ENCODE assay signal across 21 mouse cellular contexts in the genomic region with DNA sequence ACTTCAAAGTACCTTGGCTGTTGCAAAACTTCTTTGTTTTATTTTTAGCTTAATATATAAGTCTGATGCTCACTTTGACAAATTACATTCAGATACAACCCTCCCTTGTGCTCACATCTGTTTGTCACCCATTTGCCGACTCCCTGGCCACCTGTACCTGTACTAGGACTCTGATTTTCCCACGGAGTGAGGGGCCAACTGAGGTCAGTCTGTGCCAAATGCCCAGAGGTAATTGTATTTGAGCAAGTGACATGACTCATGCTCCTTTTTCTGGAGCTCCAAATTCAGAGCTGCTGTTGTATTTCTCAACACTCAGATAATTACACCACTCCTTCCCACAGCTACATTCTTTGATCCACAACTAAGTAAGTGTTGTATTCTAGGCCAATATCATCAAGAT.
DNase-seq lines count a peak whose midpoint lies in the region; ATAC-seq and TF ChIP-seq lines count a peak whose summit lies in the region.
"Had no signal": no experiment of that assay in that cellular context is flagged by ENCODE, and none has a peak within 500 bp of the region (broad histone marks: within the 10 kb centered on the region; RNA-seq: fewer than 3 reads in every experiment).

No protein-coding gene starts in this region.

- no peak for ATAC-seq in heart, embryonic 14.5 days (ENCODE audit: insufficient number of reproducible peaks, insufficient read depth, low FRiP score, low read depth)
- ATAC-seq: CD4-positive, CD25-positive, alpha-beta regulatory T cell, adult 4 months; forebrain, postnatal 0 days; hindbrain, postnatal 0 days; intestine, postnatal 0 days had no signal

- peak; percentile 6 for DNase-seq in adrenal gland, postnatal 14 days
- DNase-seq in adrenal gland, adult 18-20 months (ENCODE audit: low spot score in 2 of 2) = no peak
- peak; percentile 9 for DNase-seq in gonadal fat pad, adult 2 months (ENCODE audit: low read depth)
- DNase-seq in thymus, postnatal 36 days = no peak
- no peak for DNase-seq in cerebellum, postnatal 10 days
- DNase-seq: cerebellum, adult 11-12 months; cerebellum, postnatal 25 days; forebrain, postnatal 0 days; kidney, postnatal 25 days; liver, embryonic 13.5 days; lung, adult 2 months; lung, postnatal 14 days; thymus, adult 2 months had no signal

- TF ChIP-seq CTCF in olfactory bulb, adult 2 months (IDR thresholded peaks at IDR 0.05; ENCODE audit: insufficient read depth, low read depth, low read length) = no peak

- no peak overlapping the region for H3K4me2 ChIP-seq in heart, embryonic 14.5 days (ENCODE audit: low read length)
- H3K4me2 ChIP-seq: embryonic facial prominence, embryonic 12.5 days; liver, embryonic 13.5 days; midbrain, embryonic 11.5 days had no signal

- H3K36me3 ChIP-seq in heart, embryonic 14.5 days (ENCODE audit: control insufficient read depth, insufficient read depth, low read length) = no peaks in the 10 kb centered on the region
- H3K36me3 ChIP-seq: embryonic facial prominence, embryonic 12.5 days; liver, embryonic 13.5 days had no signal

- no peak overlapping the region for H3K9ac ChIP-seq in heart, embryonic 14.5 days (ENCODE audit: low read length)
- H3K9ac ChIP-seq: embryonic facial prominence, embryonic 12.5 days; forebrain, postnatal 0 days; liver, embryonic 13.5 days had no signal

- no peak overlapping the region for H3K4me3 ChIP-seq in heart, embryonic 14.5 days (ENCODE audit: control insufficient read depth in 1 of 2, insufficient read depth in 1 of 2, low read depth in 1 of 2, low read length in 2 of 2)
- H3K4me3 ChIP-seq in olfactory bulb, adult 2 months (ENCODE audit: insufficient read depth, low read depth, low read length) = no peak overlapping the region
- H3K4me3 ChIP-seq: embryonic facial prominence, embryonic 12.5 days; layer of hippocampus, adult 2 months; liver, embryonic 13.5 days had no signal

- WGBS in heart, embryonic 14.5 days = 50% methylated on average over 2 of the region's 2 CpGs
- 48% methylated on average over 2 of the region's 2 CpGs for WGBS in olfactory bulb, adult 2 months

- no peaks in the 10 kb centered on the region for H3K4me1 ChIP-seq in heart, embryonic 14.5 days (ENCODE audit: control insufficient read depth in 2 of 2, insufficient read depth in 2 of 2, low read length in 2 of 2)
- H3K4me1 ChIP-seq in olfactory bulb, adult 2 months (ENCODE audit: control insufficient read depth, insufficient read depth, low read length) = no peaks in the 10 kb centered on the region
- H3K4me1 ChIP-seq: embryonic facial prominence, embryonic 12.5 days; liver, embryonic 13.5 days had no signal

- H3K9me3 ChIP-seq in heart, embryonic 14.5 days (ENCODE audit: control insufficient read depth, low read length) = no peaks in the 10 kb centered on the region
- H3K9me3 ChIP-seq: embryonic facial prominence, embryonic 12.5 days; liver, embryonic 13.5 days had no signal

- no peak for TF ChIP-seq POLR2A in olfactory bulb, adult 2 months (IDR thresholded peaks at IDR 0.05; ENCODE audit: insufficient read depth, low read depth, low read length)

- H3K27me3 ChIP-seq in heart, embryonic 14.5 days (ENCODE audit: control insufficient read depth, insufficient read depth, low read length) = no peaks in the 10 kb centered on the region
- H3K27me3 ChIP-seq: embryonic facial prominence, embryonic 12.5 days; liver, embryonic 13.5 days had no signal

- peak overlapping the region; percentile 77 to 80 for H3K27ac ChIP-seq in heart, embryonic 14.5 days (replicated peaks in 1 of 2; ENCODE audit: control insufficient read depth in 1 of 2, insufficient read depth in 1 of 2, low read depth in 2 of 2, low read length in 2 of 2)
- H3K27ac ChIP-seq in olfactory bulb, adult 2 months (ENCODE audit: insufficient read depth, low read depth, low read length) = 0 out of 2 replicates have a peak overlapping the region, but pooled peaks have one; percentile 6
- H3K27ac ChIP-seq: embryonic facial prominence, embryonic 12.5 days; hindbrain, postnatal 0 days; layer of hippocampus, adult 2 months; liver, embryonic 13.5 days had no signal

Comparison
In these comparisons a context has a peak if more than half of its experiments do, and no peak if none do; other contexts are left out.
1. DNase-seq: peak in adrenal gland, postnatal 14 days (single experiment) and gonadal fat pad, adult 2 months (single experiment); none in adrenal gland, adult 18-20 months (0 of 2), thymus, postnatal 36 days (0 of 2) and cerebellum, postnatal 10 days (0 of 2).